Mouse (Mus musculus) MEL-GATA-1-ER (cell line): ENCODE data around the gene Efcab11.

Source experiments
- DNase-seq: peaks from one replicate; pipeline ENCODE4 v3.0.0-alpha.2; 2012; ENCODE audit warnings: low read depth; ENCODE audit errors: extremely low read depth

Gene Efcab11

DNA sequence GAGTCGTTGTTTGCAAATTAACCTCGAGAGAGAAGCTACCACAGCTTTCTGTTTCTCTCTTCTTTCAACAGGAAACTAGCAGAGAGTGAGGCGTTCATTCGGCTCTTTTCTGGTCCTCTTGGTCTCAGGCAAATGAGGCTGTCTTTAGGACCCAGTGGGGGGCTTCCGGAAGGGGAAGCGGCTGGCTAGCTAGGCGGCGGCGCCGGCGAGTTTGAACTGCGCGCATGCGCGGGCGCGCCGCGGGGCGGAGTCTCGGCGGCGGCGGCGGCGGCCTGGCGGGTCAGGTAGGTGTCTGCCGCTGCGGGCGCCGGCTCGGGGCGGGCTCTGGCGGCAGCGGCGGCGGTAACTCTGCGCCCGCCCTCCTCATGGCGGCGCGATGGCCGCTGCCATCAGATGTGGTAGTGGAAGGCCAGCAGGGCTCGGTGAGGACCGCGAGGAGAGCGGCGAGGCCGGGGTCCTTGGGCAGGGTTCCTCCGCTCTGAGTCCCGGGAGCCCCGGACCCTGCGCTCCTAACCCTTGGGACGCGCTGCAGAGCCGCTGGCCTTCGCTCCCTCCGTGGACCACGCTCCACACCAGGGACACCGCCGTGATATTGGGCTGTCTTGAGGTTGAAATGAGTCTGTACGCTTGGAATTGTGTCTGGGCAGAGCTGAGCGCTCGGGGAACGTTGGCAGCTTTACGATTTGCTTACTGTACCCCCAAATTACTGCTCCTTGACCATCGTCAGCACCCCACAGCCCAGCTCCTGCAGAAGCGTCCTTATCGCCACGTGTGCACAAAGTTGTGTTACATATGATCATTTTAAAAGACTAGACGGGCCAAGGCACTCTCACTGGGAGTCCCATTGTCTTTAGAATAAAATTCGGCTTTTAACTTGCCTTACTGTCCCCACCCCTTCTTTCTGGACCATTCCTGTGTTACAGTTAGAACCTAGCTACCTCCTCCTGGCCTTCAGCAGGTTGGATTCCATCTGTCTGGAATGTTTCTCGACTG lies at the start of gene Efcab11, which contains the start of gene Tdp1:
Gene Efcab11 (minus strand): TSS at position 171 of the 993 bp plus-strand sequence.
Gene Tdp1 (plus strand): TSS at position 249 of the 993 bp plus-strand sequence.
- DNase-seq = peak; percentile 80

GRCm38 (mm10) chr12:99933630-99934029 lies 49.4 kb upstream of the Efcab11 start:
- DNase-seq = no peak

- no peak for DNase-seq
These were observed 48.0 kb upstream of the Efcab11 start for GRCm38 (mm10) chr12:99932245-99932644.

GRCm38 (mm10) chr12:99929160-99929559 lies 44.9 kb upstream of the Efcab11 start:
- DNase-seq = no peak

- no peak for DNase-seq
These were observed 44.1 kb upstream of the Efcab11 start for GRCm38 (mm10) chr12:99928311-99928710.

DNA sequence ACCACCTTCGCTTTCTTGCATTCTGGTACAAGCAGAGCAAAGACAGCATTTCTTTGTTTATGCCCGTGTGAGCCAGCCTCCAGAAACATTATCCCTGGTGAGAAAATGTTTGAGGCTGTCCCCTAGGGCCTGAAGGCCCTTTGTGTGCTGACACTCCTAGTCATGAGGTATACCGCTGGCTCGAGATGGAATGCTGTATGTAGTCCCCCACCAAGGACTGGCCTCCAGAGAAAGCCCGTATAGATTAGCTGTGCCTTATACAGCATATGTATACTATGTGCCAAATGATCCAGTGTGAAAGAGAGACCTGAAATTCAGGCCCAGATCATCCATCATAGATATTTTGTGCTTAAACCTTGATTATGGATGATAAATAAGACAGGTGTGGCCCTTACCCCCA lies 39.5 kb upstream of the Efcab11 start:
- DNase-seq = no peak

DNA sequence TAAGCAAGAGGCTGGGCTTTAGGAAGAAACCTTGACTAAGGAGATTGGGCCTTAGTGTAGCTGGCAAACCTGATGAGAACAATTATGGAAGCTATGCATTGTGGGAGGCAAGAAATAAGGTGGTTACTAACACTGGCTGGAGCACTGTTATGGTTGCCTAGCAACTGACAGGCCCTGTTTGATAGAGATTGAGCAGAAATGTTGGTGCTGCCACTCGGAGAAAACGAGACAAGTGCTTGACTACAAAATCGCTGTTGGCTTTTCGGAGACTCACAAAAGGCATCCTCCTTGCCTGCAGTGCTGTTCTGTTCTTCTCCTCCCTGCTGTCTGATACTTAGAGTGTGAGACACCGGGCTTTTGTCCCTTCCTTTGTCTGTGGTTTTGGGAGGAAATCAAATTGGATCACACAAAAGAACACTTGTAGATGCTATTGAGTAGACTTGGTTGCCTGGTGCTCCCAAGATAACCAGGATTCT lies 38.9 kb upstream of the Efcab11 start:
- DNase-seq = no peak

DNA sequence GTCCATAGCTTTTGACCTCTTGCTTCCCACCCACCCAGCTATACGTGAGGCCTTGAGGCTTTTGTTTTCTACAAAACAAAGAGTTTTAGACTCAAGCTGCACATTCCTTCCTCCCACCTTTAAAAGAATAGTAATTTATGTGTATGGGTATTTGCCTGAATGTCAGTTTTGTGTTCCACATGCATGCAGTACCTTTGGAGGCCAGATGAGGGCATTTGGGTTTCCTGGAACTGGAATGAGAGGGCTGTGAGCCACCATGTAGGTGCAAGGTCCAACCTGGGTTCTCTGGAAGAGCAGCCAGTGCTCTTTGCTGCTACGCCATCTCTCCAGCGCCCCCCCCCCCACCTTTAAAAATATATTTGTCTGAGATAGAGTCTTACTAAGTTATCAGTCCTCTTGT lies 36.8 kb upstream of the Efcab11 start:
- DNase-seq = no peak

DNA sequence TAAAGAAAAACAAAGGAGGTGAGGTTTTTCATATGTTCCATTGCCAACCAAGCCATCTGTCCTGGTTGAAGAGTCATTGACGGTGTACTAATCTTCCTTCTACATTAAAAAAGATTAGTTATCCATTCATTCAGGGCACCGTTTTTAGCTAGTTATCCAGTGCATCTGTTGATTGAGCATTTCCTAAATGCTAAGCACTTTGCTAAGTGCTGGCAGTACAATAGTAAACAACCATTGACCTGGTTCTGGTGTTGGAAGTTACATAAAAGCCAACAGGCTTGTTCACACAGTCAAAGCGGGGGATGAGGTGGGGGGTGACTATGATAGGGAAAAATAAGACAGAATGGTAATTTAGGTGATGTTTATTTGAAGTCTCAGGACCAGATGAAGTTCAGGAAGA lies 35.4 kb upstream of the Efcab11 start:
- no peak for DNase-seq

DNA sequence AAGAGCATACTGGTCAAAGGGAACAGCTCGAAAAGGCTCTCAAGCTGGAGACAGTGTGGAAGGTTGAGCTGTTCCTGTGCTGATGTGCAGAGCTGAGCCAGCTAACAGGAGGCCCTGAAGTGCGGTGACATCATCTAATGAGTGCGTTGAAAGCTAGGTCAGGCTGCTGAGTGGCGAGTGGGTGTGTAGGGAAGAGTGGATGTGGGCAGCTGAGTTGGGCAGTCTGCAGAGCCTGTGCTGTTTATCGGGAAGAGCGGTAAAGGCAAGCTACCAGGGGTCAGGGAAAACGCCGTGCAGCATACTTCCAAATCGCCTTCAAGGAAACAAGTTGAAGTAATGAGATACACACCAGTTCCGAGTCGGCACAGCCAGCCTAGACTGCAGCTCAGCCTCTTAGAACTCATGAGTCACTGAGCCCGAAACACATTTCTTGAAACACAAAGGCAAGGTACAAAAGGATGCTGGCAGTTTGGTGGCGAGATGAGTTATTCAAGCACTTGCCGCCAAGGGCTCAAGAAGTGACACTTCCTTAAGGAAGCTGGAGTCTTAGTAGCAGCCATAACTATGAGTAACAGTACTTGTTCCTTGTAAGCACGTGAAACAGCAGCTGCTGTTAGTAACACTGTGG lies 33.7 kb upstream of the Efcab11 start:
- no peak for DNase-seq

- no peak for DNase-seq
These were observed 27.2 kb upstream of the Efcab11 start for GRCm38 (mm10) chr12:99911466-99911865.

GRCm38 (mm10) chr12:99904537-99904936 lies 20.3 kb upstream of the Efcab11 start:
- no peak for DNase-seq

DNA sequence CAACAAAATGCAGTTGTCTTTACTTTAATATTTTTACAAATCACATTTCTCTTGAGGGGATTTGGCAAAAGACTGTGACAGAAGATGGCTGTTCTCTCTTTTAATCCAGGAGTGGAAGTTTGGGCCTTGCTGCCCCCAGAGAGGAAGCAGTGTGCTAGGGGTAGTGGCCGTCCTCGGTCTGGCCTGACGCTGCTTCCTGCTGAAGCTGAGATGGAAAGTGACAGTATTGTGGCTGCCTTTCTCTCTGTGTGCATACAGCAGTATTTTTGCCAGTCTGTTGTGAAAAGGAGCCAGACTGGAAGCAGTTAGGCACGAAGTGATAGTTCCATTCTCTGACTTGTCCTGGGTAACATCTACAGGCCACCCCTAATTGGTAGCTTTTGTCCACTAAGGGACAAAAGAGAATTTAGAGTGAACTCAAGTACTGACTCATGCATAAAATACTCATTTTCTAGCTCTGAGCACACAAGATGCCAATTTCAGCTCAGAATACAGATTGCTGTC lies 18.7 kb upstream of the Efcab11 start:
- DNase-seq = no peak

DNA sequence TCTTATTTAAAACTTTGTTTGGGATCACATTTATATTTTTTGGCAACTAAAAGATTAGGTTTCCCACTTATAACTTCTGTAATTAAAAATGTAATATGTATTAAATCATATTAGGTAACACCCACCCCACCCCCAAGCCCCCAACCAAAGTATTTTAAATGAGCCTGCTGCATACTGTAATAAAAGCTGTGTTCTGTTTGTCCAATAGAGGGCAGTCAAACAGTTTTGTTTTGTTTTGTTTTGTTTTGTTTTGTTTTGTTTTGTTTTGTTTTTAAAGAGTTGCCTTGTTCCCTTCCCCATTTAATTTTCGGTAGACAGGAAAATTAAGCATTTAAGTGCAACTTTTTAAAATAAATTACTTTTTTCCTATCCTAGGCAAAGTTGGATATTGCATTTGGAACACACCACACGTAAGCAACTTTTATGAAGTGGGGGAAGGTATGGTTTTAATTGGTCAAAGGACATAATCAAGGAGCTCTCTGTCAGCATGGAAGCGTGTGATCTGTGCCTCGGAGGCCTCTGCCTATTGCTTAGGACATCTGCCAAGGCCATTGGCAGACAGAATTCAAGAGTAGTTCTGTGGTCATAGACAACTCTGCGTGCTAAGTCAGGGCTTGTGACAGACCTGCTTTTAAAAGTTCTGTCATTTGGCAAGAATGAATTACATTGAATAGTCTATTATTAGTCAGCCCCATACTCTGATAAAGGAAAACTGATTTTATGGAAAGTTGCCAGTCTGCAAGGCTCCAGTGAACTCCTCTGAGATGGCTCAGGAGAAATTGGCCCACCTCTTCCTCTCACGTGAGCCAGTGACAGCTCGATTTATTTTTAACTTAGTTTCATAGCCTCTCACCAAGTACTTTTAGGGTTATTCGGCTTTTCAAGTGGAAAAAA lies 18.0 kb upstream of the Efcab11 start:
- DNase-seq = no peak

DNA sequence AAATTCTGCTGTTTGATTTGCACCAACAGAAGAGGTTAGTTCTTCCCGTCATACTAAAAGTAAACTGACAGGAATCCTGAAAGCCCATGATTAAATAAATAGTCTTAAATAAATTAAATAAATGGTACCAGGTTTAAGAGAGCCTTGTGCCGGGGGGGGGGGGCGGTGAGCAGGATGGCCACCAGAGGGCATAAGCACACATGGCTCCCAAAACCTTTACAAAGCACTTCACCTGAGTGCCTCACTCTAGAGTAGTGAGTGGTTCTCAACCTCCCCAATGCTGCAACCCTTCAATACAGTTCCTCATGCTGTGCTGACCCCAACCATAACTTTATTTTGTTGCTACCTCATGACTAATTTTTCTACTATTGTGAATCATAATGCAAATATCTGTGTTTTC lies 15.8 kb upstream of the Efcab11 start:
- DNase-seq = no peak

DNA sequence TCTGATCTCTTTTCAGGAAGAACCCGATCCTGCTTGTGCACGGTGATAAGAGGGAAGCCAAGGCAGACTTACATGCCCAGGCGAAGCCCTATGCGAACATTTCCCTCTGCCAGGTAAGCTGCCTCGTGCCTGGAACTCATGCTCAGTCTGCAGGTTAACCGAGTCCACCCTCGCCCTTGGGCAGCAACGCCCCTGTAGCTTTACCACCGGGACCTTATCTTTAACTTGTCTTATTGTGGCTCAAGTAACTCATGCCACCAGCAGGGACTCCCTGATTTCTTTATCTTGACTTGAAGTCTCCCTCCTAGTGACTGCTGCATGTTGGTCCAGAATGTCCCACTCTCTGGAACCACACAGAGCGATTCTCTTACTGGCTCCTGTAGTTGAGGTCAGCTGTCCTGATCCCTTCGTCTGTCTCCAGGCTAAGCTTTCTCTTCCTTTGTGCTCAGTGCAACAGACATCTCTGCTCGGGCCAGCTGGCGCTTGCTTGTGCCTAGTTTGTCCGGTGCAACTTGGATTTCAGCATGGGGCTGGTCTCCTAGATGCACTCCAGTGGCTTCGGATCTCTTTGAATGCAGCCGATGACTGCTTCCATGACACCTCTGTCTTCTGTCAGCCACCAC lies 14.1 kb upstream of the Efcab11 start:
- no peak for DNase-seq

DNA sequence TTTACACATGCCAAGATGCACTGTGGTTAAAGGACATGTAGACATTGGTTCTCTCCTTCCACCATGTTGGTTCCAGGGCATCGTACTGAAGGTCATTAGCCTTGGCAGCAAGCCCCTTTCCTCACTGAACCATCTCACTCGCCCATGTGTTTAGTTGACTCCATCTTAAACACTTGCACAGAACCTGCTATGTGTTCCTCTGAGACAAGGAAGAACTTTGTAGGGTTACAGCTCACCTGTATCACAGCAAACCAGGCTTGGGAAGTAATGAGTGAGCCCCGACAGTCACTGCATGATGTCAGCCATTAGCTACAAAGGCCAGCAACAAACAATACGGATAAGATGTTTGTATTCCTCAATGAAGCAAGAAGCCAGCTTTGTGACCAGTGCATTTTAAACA lies 13.6 kb upstream of the Efcab11 start:
- DNase-seq = no peak

GRCm38 (mm10) chr12:99885282-99885901 lies 1.2 kb upstream of the Efcab11 start:
- DNase-seq = peak; percentile 20

GRCm38 (mm10) chr12:99883713-99884105 lies 530 bp downstream of the Efcab11 start:
- no peak for DNase-seq

GRCm38 (mm10) chr12:99883000-99883712 lies 1.1 kb downstream of the Efcab11 start:
- peak; percentile 91 for DNase-seq
